Mouse (Mus musculus): ENCODE measurements around the gene Klc2. TPM values are rescaled to one million over a fixed set of nuclear protein-coding genes. Genes with fewer than 3 reads are reported as not detected.

Gene Klc2
- total and polyA plus RNA-seq, 3 experiments, result 5.9 to 12.0 (median 9.5) TPM

DNA sequence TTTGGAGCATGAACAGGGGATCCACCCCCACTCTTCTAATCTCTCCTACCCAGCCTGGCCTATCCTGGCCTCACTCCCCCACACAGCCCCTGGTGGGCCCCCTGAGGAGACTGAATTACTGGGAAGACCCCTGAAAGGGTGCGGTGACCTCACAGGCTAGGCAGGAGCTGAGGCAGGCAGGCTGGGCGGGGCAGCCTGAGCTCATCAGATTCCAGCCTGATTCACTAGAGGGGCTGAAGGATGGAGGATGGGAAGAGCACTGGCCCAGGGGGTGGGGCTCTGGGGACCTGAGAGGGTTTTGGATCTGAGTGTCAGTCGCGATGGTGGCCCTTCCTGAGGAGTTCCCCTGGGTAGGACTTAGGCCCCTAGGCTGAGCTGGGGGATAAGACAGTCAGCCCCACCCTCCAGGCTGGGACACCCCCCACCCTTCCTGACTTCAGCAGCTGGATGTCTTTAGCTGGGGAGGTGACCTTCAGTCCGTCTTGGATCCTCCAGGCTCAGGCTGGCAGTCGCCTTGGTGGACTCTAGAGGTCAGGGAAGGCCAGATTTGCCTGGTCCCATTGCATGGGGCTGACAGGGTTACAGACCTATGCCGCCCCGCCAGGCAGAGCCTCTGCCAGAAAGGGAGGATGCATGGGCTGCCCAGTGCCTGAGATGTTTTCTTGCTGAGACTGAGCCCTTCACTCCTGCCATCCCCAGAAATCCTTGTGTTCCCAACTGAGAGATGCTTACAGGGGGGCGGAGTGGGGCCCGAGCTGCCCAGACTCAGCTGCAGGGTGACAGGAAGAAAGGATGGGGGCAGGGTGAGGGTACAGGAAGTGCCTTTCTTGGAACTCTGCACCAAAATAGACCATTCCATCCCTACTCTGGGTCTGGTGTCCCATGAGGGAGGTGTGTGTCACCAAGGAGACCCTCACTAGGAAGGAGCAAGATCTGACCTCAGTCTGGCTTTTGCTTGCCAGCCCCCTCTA lies 59.3 kb downstream of the Klc2 start:
- no peaks in the 10 kb centered on the region for H3K79me2 ChIP-seq (replicated peaks; ENCODE audit: control insufficient read depth, extremely low read depth, insufficient read depth, poor library complexity, severe bottlenecking)
- no peak for DNase-seq (ENCODE audit: extremely low read depth)
- TF ChIP-seq SIN3A (IDR thresholded peaks at IDR 0.05; ENCODE audit: low read length), result no peak
- no peak for TF ChIP-seq ZC3H11A (IDR thresholded peaks at IDR 0.05; ENCODE audit: low read depth, low read length)
- no peak for TF ChIP-seq CHD1 (IDR thresholded peaks at IDR 0.05; ENCODE audit: low read depth, low read length)
- TF ChIP-seq CTCF (conservative IDR thresholded peaks at IDR 0.05 in 1 of 2, IDR thresholded peaks at IDR 0.05 in 1 of 2; ENCODE audit: low read depth in 2 of 2, low read length in 2 of 2), result no peak
- TF ChIP-seq NELFE (IDR thresholded peaks at IDR 0.05; ENCODE audit: low read depth, low read length), result no peak
- no peak for TF ChIP-seq MAFK (IDR thresholded peaks at IDR 0.05; ENCODE audit: insufficient replicate concordance, low read length)
- no peak for TF ChIP-seq ZMIZ1 (IDR thresholded peaks at IDR 0.05; ENCODE audit: low read depth, low read length)
- TF ChIP-seq ETS1 (conservative IDR thresholded peaks at IDR 0.05; ENCODE audit: low read depth, low read length), result no peak
- no peak for TF ChIP-seq EP300 (IDR thresholded peaks at IDR 0.05; ENCODE audit: low read length)
- no peak for TF ChIP-seq TCF12 (IDR thresholded peaks at IDR 0.05; ENCODE audit: low read depth, low read length)
- no peak for TF ChIP-seq MAX (IDR thresholded peaks at IDR 0.05; ENCODE audit: low read length)
- no peak for TF ChIP-seq ZNF384 (IDR thresholded peaks at IDR 0.05; ENCODE audit: low read depth, low read length)
- no peak for TF ChIP-seq HCFC1 (IDR thresholded peaks at IDR 0.05; ENCODE audit: low read depth, low read length)
- no peak for TF ChIP-seq MYC (IDR thresholded peaks at IDR 0.05; ENCODE audit: low read depth, low read length)
- no peak for TF ChIP-seq TBP (conservative IDR thresholded peaks at IDR 0.05; ENCODE audit: low read depth, low read length)
- no peak for TF ChIP-seq USF1 (IDR thresholded peaks at IDR 0.05; ENCODE audit: low read depth, low read length)
- no peak for TF ChIP-seq NRF1 (IDR thresholded peaks at IDR 0.05; ENCODE audit: low read depth, low read length)
- TF ChIP-seq UBTF (IDR thresholded peaks at IDR 0.05; ENCODE audit: low read depth, low read length), result no peak
- TF ChIP-seq SMC3 (IDR thresholded peaks at IDR 0.05; ENCODE audit: low read depth, low read length), result no peak
- TF ChIP-seq GABPA (IDR thresholded peaks at IDR 0.05; ENCODE audit: insufficient replicate concordance, low read depth, low read length), result no peak
- H3K9me3 ChIP-seq (replicated peaks; ENCODE audit: low read length), result no peaks in the 10 kb centered on the region
- H3K27ac ChIP-seq (ENCODE audit: insufficient read depth, low read depth), result no peak overlapping the region
- no peak overlapping the region for H3K4me2 ChIP-seq (ENCODE audit: insufficient read depth, low read depth, poor library complexity, severe bottlenecking)
- peaks cover 6 to 12% of the 10 kb centered on the region in 2 experiments for H3K4me1 ChIP-seq (ENCODE audit: control insufficient read depth in 1 of 2, insufficient read depth in 2 of 2)
- in situ Hi-C loops (cut with MboI; ENCODE audit: low pct_ligation_motif_present, low pct_unique_long_range_greater_than_20kb, low sequenced_read_pairs), result no loop called here
- H3K36me3 ChIP-seq (replicated peaks in 1 of 2; ENCODE audit: control insufficient read depth in 1 of 2, insufficient read depth in 1 of 2, low read length in 1 of 2), result peaks cover 0 to 12% of the 10 kb centered on the region in 2 experiments
- dilution Hi-C loops (cut with MboI; ENCODE audit: extremely low pct_ligation_motif_present, extremely low pct_unique_long_range_greater_than_20kb, low sequenced_read_pairs), result no loop called here
- peaks cover 24% of the 10 kb centered on the region for H3K27me3 ChIP-seq (replicated peaks)
- no peak overlapping the region for H3K9ac ChIP-seq (ENCODE audit: insufficient read depth, low read depth)
- H3K4me3 ChIP-seq (replicated peaks in 1 of 3; ENCODE audit: low read depth in 2 of 3, low read length in 2 of 3, poor library complexity in 1 of 3), result no peak overlapping the region
